Mouse (Mus musculus) midbrain, embryonic 16.5 days (tissue): ENCODE data around the gene Rsf1. TPM values are rescaled to one million over a fixed set of nuclear protein-coding genes. Genes with fewer than 3 reads are reported as not detected.

Experiments
- ATAC-seq: fragments of 200-750 bp; cut with Nextera tagmentation; 2 replicates; pipeline ENCODE4 v1.8.0; 2017; ENCODE audit warnings: moderate TSS enrichment
- H3K27ac ChIP-seq: fragments of 300-500 bp; sonication (generic); 2 replicates; pipeline ENCODE4 v1.5.1; 2014; ENCODE audit warnings: mild to moderate bottlenecking, low read length, mixed read lengths
- H3K27me3 ChIP-seq: fragments of 300-500 bp; sonication (generic); 2 replicates; pipeline ENCODE4 v1.6.1; 2014; ENCODE audit warnings: low read depth, low read length, mixed read lengths; ENCODE audit not compliant: control insufficient read depth, insufficient read depth
- H3K36me3 ChIP-seq: fragments of 300-500 bp; sonication (generic); 2 replicates; pipeline ENCODE4 v1.6.1; 2014; ENCODE audit warnings: mild to moderate bottlenecking, low read length, moderate library complexity, mixed read lengths; ENCODE audit not compliant: control insufficient read depth, insufficient read depth
- H3K4me1 ChIP-seq: fragments of 300-500 bp; sonication (generic); 2 replicates; pipeline ENCODE4 v1.6.1; 2014; ENCODE audit warnings: mild to moderate bottlenecking, low read length, mixed read lengths; ENCODE audit not compliant: control insufficient read depth, insufficient read depth
- H3K4me2 ChIP-seq: fragments of 300-500 bp; sonication (generic); 2 replicates; pipeline ENCODE4 v1.6.1; 2014; ENCODE audit warnings: mild to moderate bottlenecking, low read length, mixed read lengths
- H3K4me3 ChIP-seq: fragments of 300-500 bp; sonication (generic); 2 replicates; pipeline ENCODE4 v1.5.1; 2014; ENCODE audit warnings: low read depth, mild to moderate bottlenecking, low read length, moderate library complexity, mixed read lengths
- H3K9ac ChIP-seq: fragments of 300-500 bp; sonication (generic); 2 replicates; pipeline ENCODE4 v1.6.1; 2014; ENCODE audit warnings: low read depth, low read length, mixed read lengths
- H3K9me3 ChIP-seq: fragments of 300-500 bp; sonication (generic); replicated peaks from 2 replicates; pipeline ENCODE4 v1.6.1; 2014; ENCODE audit warnings: mild to moderate bottlenecking, low read length, mixed read lengths; ENCODE audit not compliant: control insufficient read depth, poor library complexity, severe bottlenecking
- WGBS: fragments of 180-500 bp; shearing (Covaris S2); extraction: QIAGEN DNeasy Blood & Tissue Kit; methylation state at CpG from one replicate; pipeline ENCODE4 v1.1.7; 2014; 5-methylcytosine and 5-hydroxymethylcytosine counted together
- polyA plus RNA-seq: library from polyadenylated mRNA; unstranded; fragments of >200 nt; fragmentation: Nextera tagmentation; extraction: Ambion mirVana; gene quantifications from 2 replicates; pipeline ENCODE4 v1.2.1, GENCODE M21; 2015

Rsf1 gene
- polyA plus RNA-seq, 1 experiment from 2014 or later, result 26.9 TPM

DNA sequence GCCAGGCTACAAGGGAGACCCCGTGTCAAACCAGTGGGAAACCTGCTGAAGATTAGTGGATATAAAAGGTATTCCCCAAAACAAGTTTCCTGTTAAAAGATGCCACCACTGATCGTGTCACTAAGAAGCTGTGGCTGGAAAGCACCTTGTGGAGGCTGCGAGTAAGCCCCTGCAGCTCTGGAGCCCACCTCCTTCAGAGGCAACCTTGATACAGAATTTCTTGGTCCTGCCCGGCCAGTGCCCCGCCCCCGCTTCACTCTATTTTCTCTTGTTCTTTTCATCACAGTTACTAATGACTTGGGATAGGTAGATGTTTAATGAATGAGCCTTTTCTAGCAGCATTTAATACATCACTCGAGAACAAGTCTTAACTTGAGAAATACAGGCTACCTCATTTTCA lies 146.4 kb downstream of the Rsf1 start:
- Histone ChIP-seq H3K4me3 (no peak overlapping the region), H3K27me3 (no peaks in the 10 kb centered on the region), H3K36me3 (no peaks in the 10 kb centered on the region), H3K9me3 (no peaks in the 10 kb centered on the region), H3K9ac (no peak overlapping the region), H3K4me2 (no peak overlapping the region), H3K27ac (no peak overlapping the region), H3K4me1 (no peaks in the 10 kb centered on the region; the same call in 1 of the 2 replicates)
- WGBS, result 82% methylated on average over 7 of the region's 7 CpGs
- no peak for ATAC-seq

GRCm38 (mm10) chr7:97726778-97727177 lies 147.1 kb downstream of the Rsf1 start:
- no peak for ATAC-seq
- Histone ChIP-seq H3K4me2 (no peak overlapping the region), H3K4me1 (no peaks in the 10 kb centered on the region; the same call in 1 of the 2 replicates), H3K4me3 (no peak overlapping the region), H3K36me3 (no peaks in the 10 kb centered on the region), H3K9ac (no peak overlapping the region), H3K27me3 (no peaks in the 10 kb centered on the region), H3K27ac (no peak overlapping the region), H3K9me3 (no peaks in the 10 kb centered on the region)
- 63% methylated on average over 7 of the region's 7 CpGs for WGBS

DNA sequence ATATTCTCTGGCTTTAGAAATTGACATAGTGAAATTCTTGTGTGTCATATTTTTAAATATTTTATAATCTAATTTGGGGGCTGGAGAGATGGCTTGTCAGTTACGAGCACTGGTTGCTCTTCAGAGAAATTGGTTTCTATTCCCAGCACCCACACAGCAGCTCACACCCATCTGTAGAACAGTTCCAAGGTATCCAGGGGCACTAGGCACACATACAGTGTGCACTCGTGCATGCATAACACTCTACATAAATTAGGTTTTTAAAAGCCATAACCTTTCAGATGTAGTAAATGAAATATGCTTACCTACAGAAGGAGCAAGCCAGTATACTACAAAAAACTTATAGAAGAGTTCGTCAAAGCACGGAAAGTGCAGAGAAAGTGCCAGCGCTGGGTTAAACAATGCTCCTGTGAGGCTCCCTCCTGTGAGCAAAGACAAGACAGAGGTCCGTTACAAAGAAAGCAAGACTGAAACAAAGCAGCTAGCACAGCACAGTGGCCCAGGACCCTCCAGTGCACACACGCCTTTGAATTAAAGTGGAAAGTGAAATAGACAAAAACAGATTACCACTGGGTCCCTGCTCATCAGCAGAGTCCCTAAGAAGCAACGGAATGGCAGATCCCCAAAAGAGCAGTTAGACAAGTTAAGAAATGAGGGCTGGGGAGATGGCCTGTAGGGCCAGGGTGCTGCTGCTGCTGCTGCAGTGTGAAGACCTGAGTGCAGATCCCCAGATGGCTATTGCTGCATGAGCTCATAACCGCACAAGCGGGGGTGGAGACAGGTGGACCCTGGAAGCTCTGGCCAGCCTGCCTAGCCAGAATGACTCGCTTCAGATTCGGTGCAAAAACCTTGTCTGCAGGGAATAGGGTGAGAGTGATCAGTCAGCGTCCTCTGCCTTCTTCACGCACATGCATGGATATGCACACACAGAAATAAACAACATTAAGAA lies 149.3 kb downstream of the Rsf1 start:
- Histone ChIP-seq H3K27me3 (no peaks in the 10 kb centered on the region), H3K36me3 (no peaks in the 10 kb centered on the region), H3K9me3 (no peaks in the 10 kb centered on the region), H3K4me1 (no peaks in the 10 kb centered on the region; the same call in 1 of the 2 replicates), H3K9ac (no peak overlapping the region), H3K4me3 (no peak overlapping the region), H3K27ac (no peak overlapping the region), H3K4me2 (no peak overlapping the region)
- ATAC-seq, result no peak
- 31% methylated on average over 14 of the region's 14 CpGs for WGBS

- Histone ChIP-seq H3K36me3 (no peaks in the 10 kb centered on the region), H3K9ac (no peak overlapping the region), H3K27ac (no peak overlapping the region), H3K4me2 (no peak overlapping the region), H3K9me3 (no peaks in the 10 kb centered on the region), H3K27me3 (no peaks in the 10 kb centered on the region), H3K4me3 (no peak overlapping the region), H3K4me1 (no peaks in the 10 kb centered on the region; the same call in 1 of the 2 replicates)
- ATAC-seq, result no peak
- WGBS, result 35% methylated on average over 3 of the region's 3 CpGs
Measured at GRCm38 (mm10) chr7:97730427-97730826, 150.7 kb downstream of the Rsf1 start.

GRCm38 (mm10) chr7:97733606-97734005 lies 153.9 kb downstream of the Rsf1 start:
- ATAC-seq, result no peak
- H3K9me3 ChIP-seq, result no peaks in the 10 kb centered on the region
- H3K4me3 ChIP-seq, result no peak overlapping the region
- H3K9ac ChIP-seq, result no peak overlapping the region
- H3K27ac ChIP-seq, result no peak overlapping the region
- 89% methylated on average over 5 of the region's 5 CpGs for WGBS
- H3K36me3 ChIP-seq, result no peaks in the 10 kb centered on the region
- no peaks in the 10 kb centered on the region; the same call in 1 of the 2 replicates for H3K27me3 ChIP-seq
- no peak overlapping the region for H3K4me2 ChIP-seq
- peaks cover 14% of the 10 kb centered on the region for H3K4me1 ChIP-seq

DNA sequence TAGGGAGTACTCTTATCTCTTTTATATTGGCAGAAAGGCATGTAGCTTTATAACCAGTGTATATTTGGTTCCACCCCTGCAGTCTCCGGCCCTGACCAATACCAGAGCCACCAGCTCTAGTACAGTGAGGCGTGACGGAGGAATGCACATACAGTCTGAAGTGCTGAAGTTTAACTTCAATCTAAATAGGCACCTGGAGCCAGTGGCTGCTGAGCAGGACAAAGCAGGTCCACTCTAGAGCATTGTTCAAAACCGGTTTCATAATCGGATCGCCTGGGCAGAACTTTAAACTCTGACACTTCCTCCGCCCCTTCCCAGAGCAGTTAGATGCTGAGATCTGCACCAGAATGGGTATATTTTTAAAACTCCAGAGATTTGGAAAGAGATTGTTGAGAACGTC lies 155.3 kb downstream of the Rsf1 start:
- Histone ChIP-seq H3K9ac (no peak overlapping the region), H3K4me2 (no peak overlapping the region), H3K36me3 (no peaks in the 10 kb centered on the region), H3K27me3 (no peaks in the 10 kb centered on the region; the same call in 1 of the 2 replicates), H3K4me1 (peaks cover 14% of the 10 kb centered on the region), H3K9me3 (no peaks in the 10 kb centered on the region), H3K4me3 (no peak overlapping the region), H3K27ac (no peak overlapping the region)
- no peak for ATAC-seq
- 80% methylated on average over 8 of the region's 8 CpGs for WGBS

DNA sequence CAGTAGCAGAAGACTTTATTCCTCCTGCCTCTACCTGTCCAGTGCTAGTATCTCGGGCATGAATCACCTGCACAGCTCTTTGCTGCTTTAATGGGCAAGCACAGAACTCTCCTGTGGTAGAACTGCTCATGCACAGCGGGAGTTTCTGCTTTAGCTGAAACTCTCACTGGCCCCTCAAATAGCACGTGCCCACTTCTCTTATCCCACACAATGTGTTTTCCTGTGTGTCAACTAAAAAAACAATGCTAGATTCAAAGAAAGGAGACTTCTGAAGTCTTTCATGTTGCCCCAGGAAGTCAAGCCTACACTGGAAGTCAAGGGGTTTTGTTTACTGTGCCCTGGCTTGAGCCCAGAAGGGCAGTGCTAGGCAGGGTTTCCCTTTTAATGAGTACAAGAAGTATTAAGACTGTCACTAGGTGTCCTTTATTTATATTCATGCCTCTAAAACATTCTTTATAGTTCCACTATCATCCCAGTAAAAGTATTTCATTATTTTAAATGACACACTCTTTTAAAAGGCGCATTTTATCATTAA lies 156.3 kb downstream of the Rsf1 start:
- Histone ChIP-seq H3K4me3 (no peak overlapping the region), H3K4me1 (peaks cover 14% of the 10 kb centered on the region), H3K9ac (no peak overlapping the region), H3K4me2 (peak overlapping the region; percentile 12; the same call in 1 of the 2 replicates), H3K9me3 (no peaks in the 10 kb centered on the region), H3K36me3 (no peaks in the 10 kb centered on the region), H3K27me3 (no peaks in the 10 kb centered on the region; the same call in 1 of the 2 replicates), H3K27ac (no peak overlapping the region)
- no peak for ATAC-seq
- WGBS, result 29% methylated on average over 4 of the region's 4 CpGs

- H3K4me1 ChIP-seq, result peaks cover 14% of the 10 kb centered on the region
- H3K27ac ChIP-seq, result no peak overlapping the region
- no peaks in the 10 kb centered on the region; the same call in 1 of the 2 replicates for H3K27me3 ChIP-seq
- peak overlapping the region; percentile 93 for H3K4me2 ChIP-seq
- ATAC-seq, result no peak; the same call in 1 of the 2 replicates
- 5% methylated on average over 12 of the region's 12 CpGs for WGBS
- H3K4me3 ChIP-seq, result peak overlapping the region; percentile 80
- H3K9ac ChIP-seq, result peak overlapping the region; percentile 82
- H3K36me3 ChIP-seq, result no peaks in the 10 kb centered on the region
- no peaks in the 10 kb centered on the region for H3K9me3 ChIP-seq
Measured at GRCm38 (mm10) chr7:97737256-97737637, 157.6 kb downstream of the Rsf1 start.
